In the genomic region with DNA sequence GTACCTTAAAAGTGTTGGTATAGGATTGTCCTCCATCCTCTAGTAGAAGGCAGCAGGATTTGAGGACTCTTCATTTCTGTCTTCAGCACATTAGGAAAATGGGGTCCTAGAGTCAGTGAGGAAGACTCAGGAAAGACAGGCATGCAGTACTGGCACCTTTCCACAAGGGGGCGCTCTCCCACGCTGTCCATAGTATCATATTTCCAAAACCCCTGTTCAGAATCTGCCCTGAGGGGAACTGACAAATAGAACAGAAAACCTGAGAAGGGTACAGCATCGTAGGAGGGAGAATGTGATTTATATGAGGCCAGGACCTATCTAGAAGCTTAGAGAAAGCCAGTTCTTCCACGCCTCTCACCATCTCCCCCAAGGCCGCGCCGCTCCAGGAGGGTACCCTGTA, we compare ENCODE assay signal across 9 mouse cellular contexts. TPM values are rescaled to one million over a fixed set of nuclear protein-coding genes. Genes with fewer than 3 reads are reported as not detected.
A peak's percentile ranks its signal among the peaks of the same experiment; 100 is the strongest.
DNase-seq lines count a peak whose midpoint lies in the region; ATAC-seq and TF ChIP-seq lines count a peak whose summit lies in the region.
"Had no signal": no experiment of that assay in that cellular context is flagged by ENCODE, and none has a peak within 500 bp of the region (broad histone marks: within the 10 kb centered on the region; RNA-seq: fewer than 3 reads in every experiment).

No protein-coding gene starts in this region.

- no peaks in the 10 kb centered on the region for H3K36me3 ChIP-seq in lung, postnatal 0 days (ENCODE audit: insufficient read depth, low read length)
- H3K36me3 ChIP-seq: embryonic facial prominence, embryonic 13.5 days had no signal

- DNase-seq in adrenal gland, postnatal 10 days = peak; percentile 22
- DNase-seq in adrenal gland, postnatal 14 days = no peak
- no peak for DNase-seq in lung, postnatal 0 days (ENCODE audit: low spot score)
- no peak for DNase-seq in lung, postnatal 10 days
- peak; percentile 47 for DNase-seq in embryo, embryonic 11 days
- peak; percentile 26 for DNase-seq in testis, postnatal 14 days (ENCODE audit: low spot score)
- no peak for DNase-seq in right cerebral cortex, adult 2 months (ENCODE audit: low spot score in 2 of 2)
- no peak for DNase-seq in urinary bladder, postnatal 25 days (ENCODE audit: low spot score)

- 0 out of 2 replicates have a peak, but pooled peaks cover 4% of the 10 kb centered on the region for H3K27me3 ChIP-seq in lung, postnatal 0 days (replicated peaks; ENCODE audit: insufficient read depth, low read length)

- no peak overlapping the region for H3K4me3 ChIP-seq in lung, postnatal 0 days (ENCODE audit: low read depth, low read length)
- H3K4me3 ChIP-seq: embryonic facial prominence, embryonic 13.5 days had no signal

- no peak overlapping the region for H3K9ac ChIP-seq in lung, postnatal 0 days (replicated peaks; ENCODE audit: low read depth)
- H3K9ac ChIP-seq: embryonic facial prominence, embryonic 13.5 days had no signal

- H3K9me3 ChIP-seq in lung, postnatal 0 days (ENCODE audit: low read length) = no peaks in the 10 kb centered on the region

- no peak overlapping the region for H3K4me2 ChIP-seq in lung, postnatal 0 days (replicated peaks; ENCODE audit: low read depth, low read length)
- H3K4me2 ChIP-seq: embryonic facial prominence, embryonic 13.5 days had no signal

- no peak overlapping the region for H3K27ac ChIP-seq in lung, postnatal 0 days (ENCODE audit: low read length)
- H3K27ac ChIP-seq: embryonic facial prominence, embryonic 13.5 days had no signal

- TF ChIP-seq EP300 in lung, postnatal 0 days (IDR thresholded peaks at IDR 0.05) = no peak

- no peaks in the 10 kb centered on the region for H3K4me1 ChIP-seq in lung, postnatal 0 days (ENCODE audit: insufficient read depth, low read depth, low read length)

- ATAC-seq in lung, postnatal 0 days = no peak

- WGBS in lung, postnatal 0 days = 59% methylated on average over 7 of the region's 7 CpGs

- peak; percentile 83 for TF ChIP-seq CTCF in lung, postnatal 0 days (IDR thresholded peaks at IDR 0.05)

RNA-seq across cellular contexts. Expression of a gene that starts 24.3 kb away (rescaled TPM):
- total RNA-seq in adrenal gland, postnatal 10 days (2021) = under 1 TPM in 1 of 2 experiments, not detected in 1; 0.15 TPM
- total RNA-seq in adrenal gland, postnatal 14 days (2021) = 0.44 TPM in 1 of 2 replicates, not detected in the other
- polyA plus RNA-seq in lung, postnatal 0 days (2015; fragmentation: Nextera tagmentation; extraction: Ambion mirVana) = not detected in 2 replicates

Comparison
In these comparisons a context has a peak if more than half of its experiments do, and no peak if none do; other contexts are left out.
1. DNase-seq: peak in adrenal gland, postnatal 10 days (single experiment), embryo, embryonic 11 days (single experiment) and testis, postnatal 14 days (single experiment); none in adrenal gland, postnatal 14 days (single experiment), lung, postnatal 0 days (single experiment), lung, postnatal 10 days (single experiment), right cerebral cortex, adult 2 months (0 of 2) and urinary bladder, postnatal 25 days (single experiment).